Mouse (Mus musculus) stomach, postnatal 0 days (tissue): ENCODE results near the gene Itih3. TPM values are rescaled to one million over a fixed set of nuclear protein-coding genes. Genes with fewer than 3 reads are reported as not detected.
A peak's percentile ranks its signal among the peaks of the same experiment; 100 is the strongest.

Experiments used
- ATAC-seq: fragments of 200-750 bp; cut with Nextera tagmentation; 2 replicates; pipeline ENCODE4 v1.8.0; 2017; ENCODE audit not compliant: low FRiP score, low TSS enrichment
- DNase-seq: peaks from one replicate; pipeline ENCODE4 v3.0.0-alpha.2; 2016; ENCODE audit warnings: low spot score
- H3K27ac ChIP-seq: fragments of 300-500 bp; sonication (generic); replicated peaks from 2 replicates; pipeline ENCODE4 v1.5.1; 2014; ENCODE audit warnings: mild to moderate bottlenecking, control low read depth
- H3K27me3 ChIP-seq: fragments of 300-500 bp; sonication (generic); 2 replicates; pipeline ENCODE4 v1.6.1; 2014; ENCODE audit warnings: low read length; ENCODE audit not compliant: control insufficient read depth, insufficient read depth
- H3K36me3 ChIP-seq: fragments of 300-500 bp; sonication (generic); 2 replicates; pipeline ENCODE4 v1.6.1; 2014; ENCODE audit warnings: low read length, mixed read lengths; ENCODE audit not compliant: control insufficient read depth, insufficient read depth
- H3K4me1 ChIP-seq: fragments of 300-500 bp; sonication (generic); replicated peaks from 2 replicates; pipeline ENCODE4 v1.6.1; 2014; ENCODE audit warnings: antibody characterized with exemption; ENCODE audit not compliant: control insufficient read depth, insufficient read depth
- H3K4me2 ChIP-seq: fragments of 300-500 bp; sonication (generic); replicated peaks from 2 replicates; pipeline ENCODE4 v1.6.1; 2014; ENCODE audit warnings: low read depth, mild to moderate bottlenecking, control low read depth, moderate library complexity
- H3K4me3 ChIP-seq: fragments of 300-500 bp; sonication (generic); 2 replicates; pipeline ENCODE4 v1.5.1; 2014; ENCODE audit warnings: low read depth, low read length, control low read depth
- H3K9ac ChIP-seq: fragments of 300-500 bp; sonication (generic); 2 replicates; pipeline ENCODE4 v1.6.1; 2014; ENCODE audit warnings: mild to moderate bottlenecking, low read length, control low read depth, mixed read lengths
- H3K9me3 ChIP-seq: fragments of 300-500 bp; sonication (generic); 2 replicates; pipeline ENCODE4 v1.6.1; 2016; ENCODE audit warnings: low read length; ENCODE audit not compliant: control insufficient read depth
- CTCF ChIP-seq: IDR thresholded peaks from 2 replicates; pipeline ENCODE4 v1.5.1; 2016; ENCODE audit warnings: antibody characterized with exemption, low read depth, mild to moderate bottlenecking, moderate library complexity
- EP300 ChIP-seq: optimal IDR thresholded peaks from 2 replicates; pipeline ENCODE3; 2016; ENCODE audit warnings: antibody characterized with exemption
- WGBS: fragments of 180-500 bp; shearing (Covaris S2); extraction: QIAGEN DNeasy Blood & Tissue Kit; methylation state at CpG from one replicate; pipeline ENCODE4 v1.1.7; 2014; 5-methylcytosine and 5-hydroxymethylcytosine counted together
- polyA plus RNA-seq: library from polyadenylated mRNA; unstranded; fragments of >200 nt; fragmentation: Nextera tagmentation; extraction: Ambion mirVana; gene quantifications from 2 replicates; pipeline ENCODE4 v1.2.1, GENCODE M21; 2015

Gene Itih3
- polyA plus RNA-seq, 1 experiment from 2014 or later: 2.1 TPM

DNA sequence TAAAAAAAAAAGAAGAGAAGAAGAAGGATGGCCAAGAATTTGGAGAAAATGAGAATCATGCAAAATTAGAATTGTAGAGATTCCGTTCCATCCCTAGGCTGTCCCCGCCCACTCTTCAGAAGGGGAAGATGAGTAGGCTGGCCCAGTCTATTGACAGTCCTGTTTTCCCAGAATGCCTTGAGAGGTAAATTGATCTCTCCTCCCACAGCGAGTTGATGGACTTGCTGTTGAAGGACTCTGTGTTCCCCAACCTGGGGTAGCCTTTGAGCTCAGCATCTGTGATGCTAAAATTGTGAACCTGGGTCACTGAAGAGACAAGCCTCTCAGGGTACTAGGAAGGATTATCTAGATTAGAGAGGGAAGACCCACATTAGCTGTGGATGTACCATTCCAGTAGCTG, 1.9 kb upstream of the Itih3 start:
- H3K27ac ChIP-seq: no peak overlapping the region
- no peak for DNase-seq
- H3K4me1 ChIP-seq: no peaks in the 10 kb centered on the region
- ATAC-seq: no peak
- WGBS: 89% methylated on average over 3 of the region's 3 CpGs
- H3K27me3 ChIP-seq: no peaks in the 10 kb centered on the region
- H3K4me3 ChIP-seq: no peak overlapping the region
- H3K36me3 ChIP-seq: no peaks in the 10 kb centered on the region
- H3K9ac ChIP-seq: no peak overlapping the region
- no peak overlapping the region for H3K4me2 ChIP-seq
- no peaks in the 10 kb centered on the region for H3K9me3 ChIP-seq
- no peak for TF ChIP-seq CTCF
- TF ChIP-seq EP300: no peak

DNA sequence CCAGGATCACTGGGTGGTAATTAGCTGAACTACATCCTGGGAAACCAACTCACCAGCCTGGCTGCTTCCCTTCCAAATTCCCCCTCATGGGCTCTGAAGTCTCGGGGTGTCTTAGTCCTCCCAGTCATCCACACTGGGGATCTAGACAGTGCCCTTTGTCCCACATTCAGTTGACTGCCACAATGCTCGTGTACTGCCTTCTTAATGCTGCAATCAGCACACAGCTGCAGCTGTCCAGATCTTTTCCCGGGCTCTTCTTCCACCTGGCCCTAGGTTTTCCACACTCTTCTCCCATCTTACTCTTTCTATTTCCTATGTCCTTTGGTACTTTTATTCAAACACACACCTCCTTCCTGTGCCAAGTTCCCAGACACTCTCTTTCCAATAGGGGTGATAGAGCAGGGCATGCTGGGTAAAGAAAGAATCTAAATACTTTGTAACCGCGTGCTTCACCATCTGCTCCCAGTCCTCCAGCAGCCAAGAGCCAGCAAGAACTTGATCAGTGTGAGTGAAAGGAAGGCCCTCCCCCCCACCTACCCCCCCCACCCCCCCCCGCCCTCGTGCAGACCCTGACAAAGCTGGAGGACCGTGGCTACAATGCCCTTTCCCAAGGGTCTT, 1.4 kb downstream of the Itih3 start:
- Histone ChIP-seq H3K4me3 (no peak overlapping the region), H3K4me2 (no peak overlapping the region), H3K4me1 (no peaks in the 10 kb centered on the region), H3K9ac (no peak overlapping the region), H3K27ac (no peak overlapping the region), H3K9me3 (no peaks in the 10 kb centered on the region), H3K27me3 (no peaks in the 10 kb centered on the region), H3K36me3 (no peaks in the 10 kb centered on the region)
- no peak for TF ChIP-seq CTCF
- no peak for TF ChIP-seq EP300
- no peak for ATAC-seq
- no peak for DNase-seq
- 43% methylated on average over 8 of the region's 8 CpGs for WGBS

DNA sequence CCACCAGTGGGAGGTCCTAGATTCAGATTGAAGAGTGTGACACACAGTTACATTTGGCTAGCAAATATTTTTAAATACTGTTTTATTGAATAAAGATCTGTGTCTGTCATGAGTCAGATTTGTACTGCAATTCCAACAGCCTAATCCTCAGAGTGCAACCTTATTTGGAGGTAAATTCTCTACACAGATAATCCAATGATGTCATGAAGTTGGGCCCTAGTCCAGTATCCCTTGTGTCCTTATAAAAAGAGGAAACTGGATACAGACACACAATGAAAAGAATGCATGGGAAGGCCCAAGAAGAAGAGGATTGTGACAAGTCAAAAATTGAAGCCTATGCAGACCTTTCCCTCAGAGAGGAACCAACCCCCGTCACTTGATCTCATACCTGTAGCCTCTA, 7.0 kb downstream of the Itih3 start:
- ATAC-seq: peak; percentile 25; the same call in 1 of the 2 replicates
- peak overlapping the region; percentile 61 for H3K27ac ChIP-seq
- 79% methylated on average over 1 of the region's 1 CpGs for WGBS

DNA sequence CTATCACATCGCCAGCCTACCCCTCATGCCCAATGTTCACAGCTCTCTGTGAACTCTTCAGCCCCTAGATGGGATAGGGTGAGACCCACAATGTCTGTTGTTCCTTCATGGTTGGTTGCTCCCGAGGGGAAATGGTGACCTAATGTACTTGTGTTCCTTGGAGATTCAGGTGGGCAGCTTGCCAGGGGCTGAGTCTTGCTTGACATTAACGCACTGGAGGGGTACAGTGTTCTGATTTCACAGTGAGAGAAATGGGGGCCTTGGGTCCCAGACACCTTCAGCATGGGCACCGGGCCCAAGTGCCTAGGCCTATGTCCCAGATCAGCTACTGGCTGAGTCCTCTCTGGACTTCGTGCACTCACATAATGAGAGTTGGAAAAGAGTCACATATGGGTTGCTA, 10.2 kb downstream of the Itih3 start:
- Histone ChIP-seq H3K4me2 (no peak overlapping the region), H3K9me3 (no peaks in the 10 kb centered on the region), H3K4me3 (no peak overlapping the region), H3K27me3 (no peaks in the 10 kb centered on the region), H3K36me3 (no peaks in the 10 kb centered on the region), H3K4me1 (no peaks in the 10 kb centered on the region; the same call in 1 of the 2 replicates), H3K27ac (no peak overlapping the region), H3K9ac (no peak overlapping the region)
- no peak for DNase-seq
- no peak for ATAC-seq
- WGBS: 74% methylated on average over 5 of the region's 5 CpGs
- no peak for TF ChIP-seq CTCF
- no peak for TF ChIP-seq EP300

More for the DNA sequence above, 7.0 kb downstream of the Itih3 start:
- no peak overlapping the region for H3K4me3 ChIP-seq
- H3K4me2 ChIP-seq: no peak overlapping the region
- no peak for DNase-seq
- no peaks in the 10 kb centered on the region; the same call in 1 of the 2 replicates for H3K4me1 ChIP-seq
- no peaks in the 10 kb centered on the region for H3K27me3 ChIP-seq
- no peaks in the 10 kb centered on the region for H3K9me3 ChIP-seq
- no peak for TF ChIP-seq EP300
- TF ChIP-seq CTCF: no peak
- H3K9ac ChIP-seq: no peak overlapping the region
- no peaks in the 10 kb centered on the region for H3K36me3 ChIP-seq

DNA sequence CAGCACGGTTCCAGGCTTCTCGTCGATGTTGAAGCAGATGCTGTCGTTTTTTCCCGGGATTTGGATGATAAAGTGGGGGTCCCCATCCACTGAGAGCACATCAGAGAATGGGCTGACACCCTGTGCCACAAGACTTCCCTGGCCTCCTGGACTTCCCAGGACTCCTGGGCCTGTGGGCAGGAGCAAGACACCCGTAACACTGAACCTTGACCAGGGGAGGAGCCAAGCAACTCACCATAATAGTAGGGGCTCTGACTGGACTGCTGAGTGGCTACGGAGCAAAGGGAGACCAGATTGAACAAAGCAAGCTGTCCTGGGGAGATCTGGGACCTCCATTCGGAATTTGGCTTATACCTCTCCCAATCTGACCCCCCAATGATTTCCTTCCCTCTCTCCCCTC, 10.9 kb downstream of the Itih3 start:
- H3K4me3 ChIP-seq: no peak overlapping the region
- no peaks in the 10 kb centered on the region for H3K27me3 ChIP-seq
- H3K27ac ChIP-seq: no peak overlapping the region
- no peak overlapping the region for H3K9ac ChIP-seq
- 76% methylated on average over 8 of the region's 8 CpGs for WGBS
- H3K4me2 ChIP-seq: no peak overlapping the region
- H3K4me1 ChIP-seq: no peaks in the 10 kb centered on the region; the same call in 1 of the 2 replicates
- ATAC-seq: no peak
- no peak for DNase-seq
- TF ChIP-seq EP300: no peak
- H3K36me3 ChIP-seq: no peaks in the 10 kb centered on the region
- H3K9me3 ChIP-seq: no peaks in the 10 kb centered on the region

DNA sequence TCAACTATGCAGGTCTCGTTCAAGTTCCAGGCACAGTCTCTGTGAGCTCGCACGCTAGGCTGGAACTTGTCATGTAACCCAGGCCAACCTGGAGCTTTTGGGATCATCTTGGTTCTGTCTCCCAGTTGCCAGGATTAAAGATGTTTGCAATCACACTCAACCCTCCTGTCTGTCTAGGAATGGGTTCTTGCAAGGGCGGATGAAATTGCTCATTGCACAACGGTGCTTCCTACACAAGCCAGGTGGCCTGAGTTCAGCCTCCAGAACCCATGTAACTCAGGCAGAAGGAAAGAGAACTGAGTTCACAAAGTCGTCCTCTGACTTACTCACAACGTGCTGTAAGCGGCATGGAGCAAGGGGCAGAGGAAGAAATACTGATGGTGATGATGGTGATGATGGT, 12.4 kb downstream of the Itih3 start:
- Histone ChIP-seq H3K27me3 (no peaks in the 10 kb centered on the region), H3K4me1 (no peaks in the 10 kb centered on the region; the same call in 1 of the 2 replicates), H3K36me3 (no peaks in the 10 kb centered on the region), H3K4me2 (no peak overlapping the region), H3K27ac (no peak overlapping the region), H3K9me3 (no peaks in the 10 kb centered on the region), H3K9ac (no peak overlapping the region), H3K4me3 (no peak overlapping the region)
- 79% methylated on average over 8 of the region's 8 CpGs for WGBS
- TF ChIP-seq CTCF (no peak), EP300 (no peak)
- no peak for DNase-seq
- no peak for ATAC-seq
